Mouse (Mus musculus): ENCODE data around the gene Rasgef1b. TPM values are rescaled to one million over a fixed set of nuclear protein-coding genes. Genes with fewer than 3 reads are reported as not detected.

Gene Rasgef1b
- polyA plus RNA-seq, 2 experiments = 4.3 to 9.2 TPM

DNA sequence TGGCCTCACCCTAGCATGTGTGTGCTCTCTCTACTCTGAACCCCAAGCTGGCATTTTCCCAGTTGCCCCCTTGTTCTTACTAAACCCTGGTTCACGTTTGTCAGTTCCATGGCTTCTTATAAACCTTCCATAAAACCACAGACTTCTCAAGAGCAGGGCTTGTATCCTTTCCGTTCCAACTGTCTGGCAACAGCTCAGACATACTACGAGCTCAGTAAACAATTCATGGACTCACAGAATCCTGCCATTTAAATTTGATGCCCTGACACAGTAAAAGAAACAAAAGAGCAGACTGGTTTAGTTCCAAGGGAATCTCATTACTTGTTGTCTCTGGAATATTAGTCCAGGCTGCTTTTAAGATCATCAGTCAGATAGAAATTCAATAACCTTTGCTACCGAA is 277.9 kb downstream of the Rasgef1b start:
- Histone ChIP-seq H3K27me3 (ENCODE audit: control insufficient read depth, insufficient read depth, low read length) (no peaks in the 10 kb centered on the region), H3K4me2 (replicated peaks; ENCODE audit: low read depth, low read length, severe bottlenecking) (no peak overlapping the region), H3K27ac (replicated peaks; ENCODE audit: low read depth, low read length) (no peak overlapping the region), H3K9ac (ENCODE audit: low read depth, low read length, severe bottlenecking) (no peak overlapping the region), H3K4me1 (ENCODE audit: control insufficient read depth, insufficient read depth, low read length) (0 out of 2 replicates have a peak, but pooled peaks cover 2% of the 10 kb centered on the region), H3K9me3 (ENCODE audit: control insufficient read depth, low read length) (no peaks in the 10 kb centered on the region), H3K4me3 (replicated peaks; ENCODE audit: low read length) (no peak overlapping the region), H3K36me3 (ENCODE audit: control insufficient read depth, insufficient read depth, low read length) (no peaks in the 10 kb centered on the region)
- ATAC-seq (ENCODE audit: low FRiP score, low read depth) (no peak), DNase-seq (ENCODE audit: low spot score) (no peak)
- TF ChIP-seq POLR2A (IDR thresholded peaks at IDR 0.05; ENCODE audit: borderline replicate concordance, extremely low read depth, insufficient read depth, insufficient read length) = no peak
- WGBS = 41% methylated on average over 4 of the region's 4 CpGs

DNA sequence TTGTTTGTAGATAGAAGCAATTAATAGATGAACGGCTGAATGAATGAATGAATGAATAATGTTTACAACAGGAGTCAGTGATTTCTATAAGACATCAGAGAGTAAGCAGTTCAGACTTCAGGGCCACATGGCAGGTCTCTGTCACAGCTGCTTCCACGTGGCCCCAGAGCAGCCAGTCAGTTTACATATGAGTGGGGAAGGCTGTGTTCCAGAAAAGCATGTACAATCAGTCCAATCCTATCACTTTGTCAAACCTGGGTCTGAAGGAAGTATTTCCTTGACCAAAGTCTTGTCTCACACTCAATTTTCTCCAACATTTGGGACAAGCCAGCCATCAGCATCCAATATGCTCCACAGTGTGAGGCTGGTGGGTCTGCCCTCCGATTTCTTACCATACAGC is 278.4 kb downstream of the Rasgef1b start:
- no peak for DNase-seq (ENCODE audit: low spot score)
- H3K9ac ChIP-seq (ENCODE audit: low read depth, low read length, severe bottlenecking) = no peak overlapping the region
- H3K4me1 ChIP-seq (ENCODE audit: control insufficient read depth, insufficient read depth, low read length) = 0 out of 2 replicates have a peak, but pooled peaks cover 2% of the 10 kb centered on the region
- no peak overlapping the region for H3K4me2 ChIP-seq (replicated peaks; ENCODE audit: low read depth, low read length, severe bottlenecking)
- no peaks in the 10 kb centered on the region for H3K36me3 ChIP-seq (ENCODE audit: control insufficient read depth, insufficient read depth, low read length)
- TF ChIP-seq POLR2A (IDR thresholded peaks at IDR 0.05; ENCODE audit: borderline replicate concordance, extremely low read depth, insufficient read depth, insufficient read length) = no peak
- H3K27ac ChIP-seq (replicated peaks; ENCODE audit: low read depth, low read length) = no peak overlapping the region
- WGBS = 75% methylated on average over 3 of the region's 3 CpGs
- H3K9me3 ChIP-seq (ENCODE audit: control insufficient read depth, low read length) = no peaks in the 10 kb centered on the region
- H3K27me3 ChIP-seq (ENCODE audit: control insufficient read depth, insufficient read depth, low read length) = no peaks in the 10 kb centered on the region
- no peak overlapping the region for H3K4me3 ChIP-seq (replicated peaks; ENCODE audit: low read length)
- ATAC-seq (ENCODE audit: low FRiP score, low read depth) = no peak

DNA sequence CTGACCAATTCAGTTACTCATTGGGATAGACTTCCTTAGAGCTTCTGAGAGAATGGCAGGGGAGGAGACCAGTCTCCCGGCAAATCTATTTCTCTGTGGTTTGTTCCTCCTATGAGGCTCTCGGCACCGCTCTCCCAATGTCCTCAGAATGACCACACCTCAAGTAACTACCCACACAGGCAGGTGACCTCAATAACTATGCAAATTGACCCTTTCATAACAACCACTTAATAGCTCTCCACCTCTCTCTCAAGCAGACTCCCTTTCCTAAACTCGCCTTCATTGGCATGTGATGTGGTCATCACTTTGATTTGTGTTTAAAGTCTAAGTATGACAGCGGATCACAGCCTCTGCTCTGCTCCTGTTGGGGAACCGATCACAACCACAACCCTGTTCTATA is 281.4 kb downstream of the Rasgef1b start:
- no peaks in the 10 kb centered on the region for H3K27me3 ChIP-seq (ENCODE audit: control insufficient read depth, insufficient read depth, low read length)
- no peak overlapping the region for H3K27ac ChIP-seq (replicated peaks; ENCODE audit: low read depth, low read length)
- no peak overlapping the region for H3K9ac ChIP-seq (ENCODE audit: low read depth, low read length, severe bottlenecking)
- ATAC-seq (ENCODE audit: low FRiP score, low read depth) (no peak), DNase-seq (ENCODE audit: low spot score) (no peak)
- no peaks in the 10 kb centered on the region for H3K9me3 ChIP-seq (ENCODE audit: control insufficient read depth, low read length)
- no peak overlapping the region for H3K4me2 ChIP-seq (replicated peaks; ENCODE audit: low read depth, low read length, severe bottlenecking)
- 92% methylated on average over 6 of the region's 6 CpGs for WGBS
- H3K4me1 ChIP-seq (ENCODE audit: control insufficient read depth, insufficient read depth, low read length) = 0 out of 2 replicates have a peak, but pooled peaks cover 2% of the 10 kb centered on the region
- no peaks in the 10 kb centered on the region for H3K36me3 ChIP-seq (ENCODE audit: control insufficient read depth, insufficient read depth, low read length)
- TF ChIP-seq POLR2A (IDR thresholded peaks at IDR 0.05; ENCODE audit: borderline replicate concordance, extremely low read depth, insufficient read depth, insufficient read length) = no peak
- H3K4me3 ChIP-seq (replicated peaks; ENCODE audit: low read length) = no peak overlapping the region

DNA sequence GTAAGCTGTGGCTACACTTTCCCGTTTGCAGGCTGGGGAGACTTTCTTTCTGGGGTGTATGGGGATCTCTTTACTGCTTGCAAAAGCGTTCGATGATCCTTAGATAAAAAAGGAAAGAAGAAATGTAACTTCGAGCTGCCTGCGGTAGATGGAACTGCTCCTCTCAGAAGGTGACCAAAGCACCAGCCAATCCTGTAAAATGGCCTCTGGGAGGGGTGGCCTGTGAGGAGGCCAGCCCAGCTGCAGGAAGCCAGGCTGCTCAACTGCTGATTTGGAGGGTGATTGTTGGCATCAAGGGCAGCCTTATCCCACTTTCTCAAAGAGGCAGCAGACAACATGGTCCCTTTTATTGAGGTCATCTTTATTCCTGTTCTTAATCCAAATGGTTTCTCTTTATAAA is 283.6 kb downstream of the Rasgef1b start:
- H3K27ac ChIP-seq (replicated peaks; ENCODE audit: low read depth, low read length) = no peak overlapping the region
- ATAC-seq (ENCODE audit: low FRiP score, low read depth) = no peak
- TF ChIP-seq POLR2A (IDR thresholded peaks at IDR 0.05; ENCODE audit: borderline replicate concordance, extremely low read depth, insufficient read depth, insufficient read length) = no peak

DNA sequence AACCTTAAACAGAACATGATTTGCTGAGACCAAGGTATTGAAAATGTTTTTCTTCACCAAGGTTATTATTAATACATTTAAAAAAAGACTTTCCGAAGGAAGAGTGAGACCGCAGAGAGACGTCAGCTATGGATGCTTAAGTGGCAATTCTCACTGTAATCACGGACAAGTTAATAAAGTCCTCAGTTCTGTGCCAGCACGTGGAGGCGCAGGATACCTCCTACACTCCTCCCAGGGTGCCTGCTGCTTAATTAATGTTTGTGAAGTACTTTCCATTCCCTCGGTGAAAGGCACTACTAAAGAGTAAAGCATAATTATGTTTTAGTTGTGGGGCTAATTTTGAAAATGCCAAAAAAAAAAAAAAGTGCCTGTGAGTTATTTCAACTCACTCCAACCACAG is 284.1 kb downstream of the Rasgef1b start:
- Histone ChIP-seq H3K4me1 (ENCODE audit: control insufficient read depth, insufficient read depth, low read length) (no peaks in the 10 kb centered on the region), H3K27ac (replicated peaks; ENCODE audit: low read depth, low read length) (no peak overlapping the region), H3K9ac (ENCODE audit: low read depth, low read length, severe bottlenecking) (no peak overlapping the region), H3K9me3 (ENCODE audit: control insufficient read depth, low read length) (no peaks in the 10 kb centered on the region), H3K4me3 (replicated peaks; ENCODE audit: low read length) (no peak overlapping the region), H3K27me3 (ENCODE audit: control insufficient read depth, insufficient read depth, low read length) (no peaks in the 10 kb centered on the region), H3K36me3 (ENCODE audit: control insufficient read depth, insufficient read depth, low read length) (no peaks in the 10 kb centered on the region), H3K4me2 (replicated peaks; ENCODE audit: low read depth, low read length, severe bottlenecking) (no peak overlapping the region)
- DNase-seq (ENCODE audit: low spot score) (no peak), ATAC-seq (ENCODE audit: low FRiP score, low read depth) (no peak)
- WGBS = 54% methylated on average over 7 of the region's 7 CpGs
- no peak for TF ChIP-seq POLR2A (IDR thresholded peaks at IDR 0.05; ENCODE audit: borderline replicate concordance, extremely low read depth, insufficient read depth, insufficient read length)

More for the DNA sequence above, 283.6 kb downstream of the Rasgef1b start:
- 74% methylated on average over 5 of the region's 5 CpGs for WGBS
- no peak for DNase-seq (ENCODE audit: low spot score)
- Histone ChIP-seq H3K9me3 (ENCODE audit: control insufficient read depth, low read length) (no peaks in the 10 kb centered on the region), H3K9ac (ENCODE audit: low read depth, low read length, severe bottlenecking) (no peak overlapping the region), H3K4me3 (replicated peaks; ENCODE audit: low read length) (no peak overlapping the region), H3K4me1 (ENCODE audit: control insufficient read depth, insufficient read depth, low read length) (no peaks in the 10 kb centered on the region), H3K4me2 (replicated peaks; ENCODE audit: low read depth, low read length, severe bottlenecking) (no peak overlapping the region), H3K36me3 (ENCODE audit: control insufficient read depth, insufficient read depth, low read length) (no peaks in the 10 kb centered on the region), H3K27me3 (ENCODE audit: control insufficient read depth, insufficient read depth, low read length) (no peaks in the 10 kb centered on the region)

DNA sequence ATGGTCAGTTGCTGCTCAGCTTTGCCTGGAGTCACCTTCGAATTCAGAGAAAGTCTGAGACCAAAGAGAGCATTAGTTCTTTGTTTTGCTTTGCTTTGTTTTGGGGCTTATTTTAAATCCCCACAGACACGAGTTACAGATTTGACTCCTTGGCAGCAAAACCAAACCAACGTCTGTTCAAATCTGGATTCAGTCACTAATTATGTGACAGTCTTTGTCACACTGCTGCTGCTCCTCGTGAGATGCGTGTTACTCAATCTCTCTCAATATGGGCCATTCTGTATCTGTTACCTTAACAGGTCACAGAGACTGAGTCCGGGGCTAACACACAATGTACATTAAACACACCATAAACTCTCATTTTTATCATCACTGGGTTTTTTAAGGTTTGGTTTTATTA is 288.8 kb downstream of the Rasgef1b start:
- WGBS = 67% methylated on average over 6 of the region's 6 CpGs
- Histone ChIP-seq H3K9ac (ENCODE audit: low read depth, low read length, severe bottlenecking) (no peak overlapping the region), H3K4me1 (ENCODE audit: control insufficient read depth, insufficient read depth, low read length) (no peaks in the 10 kb centered on the region), H3K27ac (replicated peaks; ENCODE audit: low read depth, low read length) (no peak overlapping the region), H3K27me3 (ENCODE audit: control insufficient read depth, insufficient read depth, low read length) (no peaks in the 10 kb centered on the region), H3K4me3 (replicated peaks; ENCODE audit: low read length) (no peak overlapping the region), H3K9me3 (ENCODE audit: control insufficient read depth, low read length) (no peaks in the 10 kb centered on the region), H3K36me3 (ENCODE audit: control insufficient read depth, insufficient read depth, low read length) (no peaks in the 10 kb centered on the region), H3K4me2 (replicated peaks; ENCODE audit: low read depth, low read length, severe bottlenecking) (no peak overlapping the region)
- DNase-seq (ENCODE audit: low spot score) (no peak), ATAC-seq (ENCODE audit: low FRiP score, low read depth) (no peak)
- no peak for TF ChIP-seq POLR2A (IDR thresholded peaks at IDR 0.05; ENCODE audit: borderline replicate concordance, extremely low read depth, insufficient read depth, insufficient read length)
